Mouse (Mus musculus) heart, embryonic 16.5 days (tissue): ENCODE measurements at regions not wholly inside any gene's neighbourhood (a gene's known extent, or its start where the extent isn't known, plus 50 kb on each side); places are given as distances from the start of the nearest gene placed in this dataset.
A peak's percentile ranks its signal among the peaks of the same experiment; 100 is the strongest.

Source experiments
- ATAC-seq: fragments of 200-750 bp; cut with Nextera tagmentation; replicated peaks from 2 replicates; pipeline ENCODE4 v1.8.0; 2017; ENCODE audit warnings: moderate number of reproducible peaks; ENCODE audit not compliant: insufficient read depth, low FRiP score; ENCODE audit errors: extremely low read depth
- H3K27ac ChIP-seq: fragments of 300-500 bp; sonication (generic); 2 replicates; pipeline ENCODE4 v1.5.1; 2014; ENCODE audit warnings: mild to moderate bottlenecking, low read length, control low read depth, moderate library complexity
- H3K27me3 ChIP-seq: fragments of 300-500 bp; sonication (generic); 2 replicates; pipeline ENCODE4 v1.6.1; 2014; ENCODE audit warnings: low read length, mixed read lengths; ENCODE audit not compliant: control insufficient read depth, insufficient read depth
- H3K36me3 ChIP-seq: fragments of 300-500 bp; sonication (generic); 2 replicates; pipeline ENCODE4 v1.6.1; 2014; ENCODE audit not compliant: control insufficient read depth, insufficient read depth
- H3K4me1 ChIP-seq: fragments of 300-500 bp; sonication (generic); 2 replicates; pipeline ENCODE4 v1.6.1; 2014; ENCODE audit warnings: low read length, mixed read lengths; ENCODE audit not compliant: control insufficient read depth, insufficient read depth
- H3K4me2 ChIP-seq: fragments of 300-500 bp; sonication (generic); 2 replicates; pipeline ENCODE4 v1.6.1; 2014; ENCODE audit warnings: low read depth, mild to moderate bottlenecking, control low read depth, low read length
- H3K4me3 ChIP-seq: fragments of 300-500 bp; sonication (generic); 2 replicates; pipeline ENCODE4 v1.5.1; 2014; ENCODE audit warnings: mild to moderate bottlenecking, control low read depth, low read length
- H3K9ac ChIP-seq: fragments of 300-500 bp; sonication (generic); 2 replicates; pipeline ENCODE4 v1.6.1; 2014; ENCODE audit warnings: low read length, control low read depth
- H3K9me3 ChIP-seq: fragments of 300-500 bp; sonication (generic); replicated peaks from 2 replicates; pipeline ENCODE4 v1.6.1; 2016; ENCODE audit warnings: low read length; ENCODE audit not compliant: control insufficient read depth
- WGBS: fragments of 180-500 bp; shearing (Covaris S2); extraction: QIAGEN DNeasy Blood & Tissue Kit; methylation state at CpG from one replicate; pipeline ENCODE4 v1.1.7; 2014; 5-methylcytosine and 5-hydroxymethylcytosine counted together

GRCm38 (mm10) chr2:34027445-34027844 is 139.7 kb upstream of the Mvb12b start:
- Histone ChIP-seq H3K4me1 (peaks cover 9% of the 10 kb centered on the region; the same call in 1 of the 2 replicates), H3K27me3 (no peaks in the 10 kb centered on the region), H3K36me3 (no peaks in the 10 kb centered on the region), H3K9me3 (no peaks in the 10 kb centered on the region), H3K27ac (no peak overlapping the region), H3K4me2 (no peak overlapping the region), H3K9ac (no peak overlapping the region), H3K4me3 (no peak overlapping the region)
- WGBS = 23% methylated on average over 9 of the region's 9 CpGs
- ATAC-seq = no peak

GRCm38 (mm10) chr2:34026566-34027360 is 139.0 kb upstream of the Mvb12b start:
- H3K9me3 ChIP-seq = peaks cover 3% of the 10 kb centered on the region
- ATAC-seq = no peak
- no peaks in the 10 kb centered on the region for H3K27me3 ChIP-seq
- no peaks in the 10 kb centered on the region for H3K36me3 ChIP-seq
- H3K4me3 ChIP-seq = no peak overlapping the region
- H3K4me2 ChIP-seq = no peak overlapping the region
- peaks cover 9% of the 10 kb centered on the region; the same call in 1 of the 2 replicates for H3K4me1 ChIP-seq
- WGBS = 63% methylated on average over 16 of the region's 16 CpGs
- H3K27ac ChIP-seq = no peak overlapping the region
- no peak overlapping the region for H3K9ac ChIP-seq

- ATAC-seq = 0 out of 2 replicates have a peak, but pooled peaks have one; percentile 37
- Histone ChIP-seq H3K27me3 (no peaks in the 10 kb centered on the region), H3K9ac (no peak overlapping the region), H3K9me3 (peaks cover 4% of the 10 kb centered on the region), H3K4me1 (peaks cover 5% of the 10 kb centered on the region; the same call in 1 of the 2 replicates), H3K4me2 (no peak overlapping the region), H3K27ac (no peak overlapping the region), H3K4me3 (no peak overlapping the region), H3K36me3 (no peaks in the 10 kb centered on the region)
- 50% methylated on average over 10 of the region's 10 CpGs for WGBS
These were observed 138.1 kb upstream of the Mvb12b start for GRCm38 (mm10) chr2:34025715-34026360.

GRCm38 (mm10) chr2:34017142-34017453 is 129.4 kb upstream of the Mvb12b start:
- no peak overlapping the region for H3K27ac ChIP-seq
- no peaks in the 10 kb centered on the region for H3K4me1 ChIP-seq
- H3K27me3 ChIP-seq = no peaks in the 10 kb centered on the region; the same call in 1 of the 2 replicates
- H3K9ac ChIP-seq = no peak overlapping the region
- no peaks in the 10 kb centered on the region for H3K36me3 ChIP-seq
- ATAC-seq = no peak
- no peak overlapping the region for H3K4me2 ChIP-seq
- H3K4me3 ChIP-seq = no peak overlapping the region
- H3K9me3 ChIP-seq = peaks cover 4% of the 10 kb centered on the region
- WGBS = 60% methylated on average over 5 of the region's 5 CpGs

GRCm38 (mm10) chr2:34016350-34017141 is 128.8 kb upstream of the Mvb12b start:
- Histone ChIP-seq H3K36me3 (no peaks in the 10 kb centered on the region), H3K27me3 (no peaks in the 10 kb centered on the region; the same call in 1 of the 2 replicates), H3K4me1 (no peaks in the 10 kb centered on the region), H3K4me3 (no peak overlapping the region), H3K9ac (no peak overlapping the region), H3K4me2 (no peak overlapping the region), H3K9me3 (no peaks in the 10 kb centered on the region; the same call in 1 of the 2 replicates), H3K27ac (no peak overlapping the region)
- 59% methylated on average over 20 of the region's 20 CpGs for WGBS
- ATAC-seq = no peak

GRCm38 (mm10) chr2:34015640-34015995 is 127.9 kb upstream of the Mvb12b start:
- H3K4me1 ChIP-seq = no peaks in the 10 kb centered on the region
- H3K4me3 ChIP-seq = no peak overlapping the region
- no peak overlapping the region for H3K4me2 ChIP-seq
- H3K36me3 ChIP-seq = no peaks in the 10 kb centered on the region
- H3K27ac ChIP-seq = no peak overlapping the region
- ATAC-seq = no peak
- H3K9ac ChIP-seq = no peak overlapping the region
- H3K27me3 ChIP-seq = no peaks in the 10 kb centered on the region; the same call in 1 of the 2 replicates
- 82% methylated on average over 7 of the region's 7 CpGs for whole genome bisulfite sequencing
- no peaks in the 10 kb centered on the region; the same call in 1 of the 2 replicates for H3K9me3 ChIP-seq

- H3K4me1 ChIP-seq = no peaks in the 10 kb centered on the region
- no peak overlapping the region for H3K27ac ChIP-seq
- no peaks in the 10 kb centered on the region; the same call in 1 of the 2 replicates for H3K27me3 ChIP-seq
- no peaks in the 10 kb centered on the region for H3K36me3 ChIP-seq
- H3K9ac ChIP-seq = no peak overlapping the region
- no peaks in the 10 kb centered on the region; the same call in 1 of the 2 replicates for H3K9me3 ChIP-seq
- WGBS = 70% methylated on average over 8 of the region's 8 CpGs
- no peak overlapping the region for H3K4me2 ChIP-seq
- ATAC-seq = no peak
- H3K4me3 ChIP-seq = no peak overlapping the region
These were observed 127.3 kb upstream of the Mvb12b start for GRCm38 (mm10) chr2:34014868-34015639.

GRCm38 (mm10) chr2:34010166-34010565 is 122.4 kb upstream of the Mvb12b start:
- H3K4me1 ChIP-seq = no peaks in the 10 kb centered on the region
- H3K4me3 ChIP-seq = no peak overlapping the region
- 56% methylated on average over 1 of the region's 1 CpGs for WGBS
- H3K27me3 ChIP-seq = no peaks in the 10 kb centered on the region
- H3K4me2 ChIP-seq = no peak overlapping the region
- H3K9ac ChIP-seq = no peak overlapping the region
- H3K27ac ChIP-seq = no peak overlapping the region
- ATAC-seq = no peak
- H3K9me3 ChIP-seq = no peaks in the 10 kb centered on the region
- H3K36me3 ChIP-seq = no peaks in the 10 kb centered on the region
